ENCODE assay signal across 22 mouse cellular contexts in the genomic region with DNA sequence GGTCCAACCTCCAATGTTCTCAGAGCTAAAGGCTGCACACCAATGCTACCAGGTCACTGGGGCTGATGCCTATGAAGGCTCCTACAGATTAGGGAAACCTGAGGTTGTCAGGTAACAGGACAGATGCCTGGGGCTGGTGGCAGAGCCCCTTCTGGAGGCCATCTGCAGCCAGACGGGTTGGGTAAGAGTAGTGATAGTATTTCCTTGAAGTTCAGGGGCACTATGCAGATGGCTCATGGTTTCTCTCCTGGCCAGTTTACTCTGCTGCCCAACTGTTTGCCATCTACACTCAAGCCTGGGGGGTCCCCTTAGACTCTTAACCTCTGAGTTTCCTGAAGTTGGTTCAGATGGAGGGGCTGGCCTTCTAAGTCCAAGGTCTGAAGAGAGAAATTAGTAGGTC.
"Had no signal": no experiment of that assay in that cellular context is flagged by ENCODE, and none has a peak within 500 bp of the region (broad histone marks: within the 10 kb centered on the region; RNA-seq: fewer than 3 reads in every experiment).

No protein-coding gene starts in this region.

- ATAC-seq: forebrain, postnatal 0 days; hindbrain, postnatal 0 days; intestine, embryonic 16.5 days; liver, embryonic 12.5 days had no signal

- H3K4me1 ChIP-seq: heart, embryonic 12.5 days; hindbrain, embryonic 13.5 days; hindbrain, embryonic 15.5 days; kidney, embryonic 15.5 days; limb, embryonic 13.5 days; limb, embryonic 15.5 days; liver, embryonic 12.5 days had no signal

- H3K9ac ChIP-seq: forebrain, postnatal 0 days; heart, embryonic 12.5 days; hindbrain, embryonic 13.5 days; hindbrain, embryonic 15.5 days; kidney, embryonic 15.5 days; limb, embryonic 13.5 days; limb, embryonic 15.5 days; liver, embryonic 12.5 days had no signal

- DNase-seq: forebrain, postnatal 0 days; gastrocnemius, postnatal 14 days; heart, adult 18-20 months; heart, postnatal 10 days; kidney, adult 11 months; kidney, adult 2 months; kidney, adult 9 months; kidney, postnatal 14 days; kidney, postnatal 36 days; layer of hippocampus, adult 9-11 months; layer of hippocampus, postnatal 36 days; left cerebral cortex, postnatal 4 days had no signal

- H3K4me3 ChIP-seq: heart, embryonic 12.5 days; hindbrain, embryonic 13.5 days; hindbrain, embryonic 15.5 days; kidney, embryonic 15.5 days; limb, embryonic 13.5 days; limb, embryonic 15.5 days; liver, embryonic 12.5 days had no signal

- H3K9me3 ChIP-seq: heart, embryonic 12.5 days; hindbrain, embryonic 13.5 days; hindbrain, embryonic 15.5 days; kidney, embryonic 15.5 days; limb, embryonic 13.5 days; limb, embryonic 15.5 days; liver, embryonic 12.5 days had no signal

- H3K36me3 ChIP-seq: heart, embryonic 12.5 days; hindbrain, embryonic 15.5 days; liver, embryonic 12.5 days had no signal

- H3K4me2 ChIP-seq: heart, embryonic 12.5 days; hindbrain, embryonic 13.5 days; hindbrain, embryonic 15.5 days; kidney, embryonic 15.5 days; limb, embryonic 13.5 days; limb, embryonic 15.5 days; liver, embryonic 12.5 days had no signal

- H3K27me3 ChIP-seq: heart, embryonic 12.5 days; hindbrain, embryonic 13.5 days; hindbrain, embryonic 15.5 days; kidney, embryonic 15.5 days; limb, embryonic 13.5 days; limb, embryonic 15.5 days; liver, embryonic 12.5 days had no signal

- H3K27ac ChIP-seq: hindbrain, embryonic 13.5 days; hindbrain, embryonic 15.5 days; hindbrain, postnatal 0 days; kidney, embryonic 15.5 days; kidney, postnatal 0 days; limb, embryonic 13.5 days; limb, embryonic 15.5 days; liver, embryonic 12.5 days had no signal
